Mouse (Mus musculus) intestine, embryonic 16.5 days (tissue): ENCODE data around the gene H2-Q4. TPM values are rescaled to one million over a fixed set of nuclear protein-coding genes. Genes with fewer than 3 reads are reported as not detected.
"Not testable (repeated sequence)": the region's sequence is repeated elsewhere in the genome, so short reads cannot be mapped to it uniquely, and the experiment has no call there.

Experiments
- ATAC-seq: fragments of 200-750 bp; cut with Nextera tagmentation; 2 replicates; pipeline ENCODE4 v1.8.0; 2017; ENCODE audit warnings: moderate TSS enrichment, moderate library complexity
- H3K27ac ChIP-seq: fragments of 300-500 bp; sonication (generic); 2 replicates; pipeline ENCODE4 v1.5.1; 2014; ENCODE audit warnings: mild to moderate bottlenecking, low read length
- H3K27me3 ChIP-seq: fragments of 300-500 bp; sonication (generic); replicated peaks from 2 replicates; pipeline ENCODE4 v1.6.1; 2014; ENCODE audit warnings: low read length, control low read depth, mixed read lengths; ENCODE audit not compliant: control insufficient read depth, insufficient read depth
- H3K36me3 ChIP-seq: fragments of 300-500 bp; sonication (generic); 2 replicates; pipeline ENCODE4 v1.6.1; 2014; ENCODE audit warnings: low read length, control low read depth; ENCODE audit not compliant: control insufficient read depth, insufficient read depth
- H3K4me1 ChIP-seq: fragments of 300-500 bp; sonication (generic); 2 replicates; pipeline ENCODE4 v1.6.1; 2014; ENCODE audit warnings: low read length, control low read depth, mixed read lengths; ENCODE audit not compliant: control insufficient read depth, insufficient read depth
- H3K4me2 ChIP-seq: fragments of 300-500 bp; sonication (generic); 2 replicates; pipeline ENCODE4 v1.6.1; 2014; ENCODE audit warnings: low read depth, low read length, control low read depth
- H3K4me3 ChIP-seq: fragments of 300-500 bp; sonication (generic); 2 replicates; pipeline ENCODE4 v1.5.1; 2014; ENCODE audit warnings: mild to moderate bottlenecking, low read length
- H3K9ac ChIP-seq: fragments of 300-500 bp; sonication (generic); 2 replicates; pipeline ENCODE4 v1.6.1; 2014; ENCODE audit warnings: low read depth, low read length
- H3K9me3 ChIP-seq: fragments of 300-500 bp; sonication (generic); 2 replicates; pipeline ENCODE4 v1.6.1; 2016; ENCODE audit warnings: low read length, control low read depth; ENCODE audit not compliant: control insufficient read depth
- WGBS: fragments of 180-500 bp; shearing (Covaris S2); extraction: QIAGEN DNeasy Blood & Tissue Kit; methylation state at CpG from one replicate; pipeline ENCODE4 v1.1.7; 2014; 5-methylcytosine and 5-hydroxymethylcytosine counted together
- polyA plus RNA-seq: library from polyadenylated mRNA; unstranded; fragments of >200 nt; fragmentation: Nextera tagmentation; extraction: Ambion mirVana; gene quantifications from 2 replicates; pipeline ENCODE4 v1.2.1, GENCODE M21; 2015

Gene H2-Q4
- polyA plus RNA-seq, 1 experiment from 2014 or later: 4.8 TPM

DNA sequence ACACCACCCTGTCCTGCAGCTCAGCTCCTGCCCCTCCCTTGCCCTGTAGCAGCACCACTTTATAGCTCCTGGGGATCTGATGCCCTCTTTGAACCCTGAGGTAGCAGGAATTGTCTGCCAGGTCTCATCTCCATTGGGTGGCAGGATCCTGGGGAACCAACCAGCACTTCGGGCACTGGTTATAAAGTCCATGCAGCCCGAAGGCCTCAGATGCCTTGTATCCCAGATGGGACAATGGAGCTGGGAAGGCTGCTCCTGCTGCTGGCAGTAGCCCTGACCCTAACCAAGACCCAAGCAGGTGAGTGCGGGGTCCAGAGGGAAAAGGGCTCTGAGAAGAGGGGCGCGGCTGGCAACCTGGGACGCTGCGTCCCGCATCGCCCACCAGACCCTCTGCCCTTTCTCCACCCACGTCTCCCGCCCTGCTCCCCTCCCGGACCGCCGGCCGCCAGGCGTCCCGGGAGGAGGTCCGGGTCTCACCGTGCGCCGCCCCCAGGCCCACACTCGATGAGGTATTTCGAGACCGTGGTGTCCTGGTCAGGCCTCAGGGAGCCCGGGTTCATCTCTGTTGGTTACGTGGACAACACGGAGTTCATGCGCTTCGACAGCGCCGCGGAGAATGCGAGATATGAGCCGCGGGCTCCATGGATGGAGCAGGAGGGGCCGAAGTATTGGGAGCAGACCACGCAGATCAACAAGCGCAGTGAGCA, 20.5 kb upstream of the H2-Q4 start:
- peaks cover 8% of the 10 kb centered on the region for H3K4me1 ChIP-seq
- peak overlapping the region; percentile 52 for H3K4me3 ChIP-seq
- WGBS: 9% methylated on average over 38 of the region's 38 CpGs
- no peaks in the 10 kb centered on the region for H3K9me3 ChIP-seq
- no peaks in the 10 kb centered on the region for H3K36me3 ChIP-seq
- no peaks in the 10 kb centered on the region for H3K27me3 ChIP-seq
- peak overlapping the region; percentile 57 for H3K9ac ChIP-seq
- ATAC-seq: peak; percentile 21; the same call in 1 of the 2 replicates
- H3K4me2 ChIP-seq: peak overlapping the region; percentile 74
- H3K27ac ChIP-seq: no peak overlapping the region

DNA sequence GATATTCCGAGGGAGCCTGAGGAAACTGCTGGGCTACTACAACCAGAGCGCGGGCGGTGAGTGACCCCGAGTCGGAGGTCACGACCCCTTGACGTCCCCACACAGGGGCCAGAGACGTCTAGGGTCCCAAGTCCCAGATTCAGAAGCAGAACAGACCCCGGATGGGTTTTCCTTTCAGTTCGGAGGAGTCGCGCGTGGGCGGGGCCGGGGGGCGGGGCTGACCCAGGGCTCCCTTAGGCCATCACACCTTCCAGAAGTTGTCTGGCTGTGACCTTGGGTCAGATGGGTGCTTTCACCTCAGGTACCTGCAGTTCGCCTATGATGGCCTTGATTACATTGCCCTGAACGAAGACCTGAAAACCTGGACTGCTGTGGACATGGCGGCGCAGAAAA, 20.0 kb upstream of the H2-Q4 start:
- Histone ChIP-seq H3K9me3 (no peaks in the 10 kb centered on the region), H3K27me3 (no peaks in the 10 kb centered on the region), H3K9ac (peak overlapping the region; percentile 57; the same call in 1 of the 2 replicates), H3K4me1 (peaks cover 8% of the 10 kb centered on the region), H3K27ac (no peak overlapping the region), H3K4me3 (peak overlapping the region; percentile 52), H3K36me3 (no peaks in the 10 kb centered on the region), H3K4me2 (peak overlapping the region; percentile 74)
- ATAC-seq: 0 out of 2 replicates have a peak, but pooled peaks have one; percentile 16
- WGBS: 20% methylated on average over 21 of the region's 21 CpGs

DNA sequence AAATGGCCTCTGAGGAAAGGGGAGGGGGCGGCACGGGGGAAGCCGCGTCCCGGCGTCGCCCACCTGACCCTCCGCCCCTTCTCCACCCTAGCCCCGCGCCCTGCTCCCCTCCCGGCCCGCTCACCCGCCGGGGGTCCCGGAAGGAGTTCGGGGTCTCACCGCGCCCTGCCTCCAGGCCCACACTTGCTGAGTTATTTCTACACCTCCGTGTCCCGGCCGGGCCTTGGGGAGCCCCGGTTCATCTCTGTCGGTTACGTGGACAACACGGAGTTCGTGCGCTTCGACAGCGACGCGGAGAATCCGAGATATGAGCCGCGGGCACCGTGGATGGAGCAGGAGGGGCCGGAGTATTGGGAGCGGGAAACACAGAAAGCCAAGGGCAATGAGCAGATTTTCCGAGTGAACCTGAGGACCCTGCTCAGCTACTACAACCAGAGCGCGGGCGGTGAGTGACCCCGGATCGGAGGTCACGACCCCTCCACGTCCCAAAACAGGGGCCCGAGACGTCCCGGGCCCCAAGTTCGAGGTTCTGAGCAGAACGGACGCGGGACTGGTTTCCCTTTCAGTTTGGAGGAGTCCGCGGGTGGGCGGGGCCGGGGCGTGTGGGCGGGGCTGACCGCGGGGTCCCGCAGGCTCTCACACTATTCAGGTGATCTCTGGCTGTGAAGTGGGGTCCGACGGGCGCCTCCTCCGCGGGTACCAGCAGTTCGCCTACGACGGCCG, 473 bp downstream of the H2-Q4 start:
- 1% methylated on average over 67 of the region's 70 CpGs for WGBS
- Histone ChIP-seq H3K36me3 (no peaks in the 10 kb centered on the region), H3K27ac (no peak overlapping the region), H3K27me3 (no peaks in the 10 kb centered on the region), H3K9ac (peak overlapping the region; percentile 78), H3K4me1 (0 out of 2 replicates have a peak, but pooled peaks cover 3% of the 10 kb centered on the region), H3K4me3 (peak overlapping the region; percentile 76), H3K4me2 (peak overlapping the region; percentile 98), H3K9me3 (no peaks in the 10 kb centered on the region; the same call in 1 of the 2 replicates)
- ATAC-seq: peak; percentile 77

DNA sequence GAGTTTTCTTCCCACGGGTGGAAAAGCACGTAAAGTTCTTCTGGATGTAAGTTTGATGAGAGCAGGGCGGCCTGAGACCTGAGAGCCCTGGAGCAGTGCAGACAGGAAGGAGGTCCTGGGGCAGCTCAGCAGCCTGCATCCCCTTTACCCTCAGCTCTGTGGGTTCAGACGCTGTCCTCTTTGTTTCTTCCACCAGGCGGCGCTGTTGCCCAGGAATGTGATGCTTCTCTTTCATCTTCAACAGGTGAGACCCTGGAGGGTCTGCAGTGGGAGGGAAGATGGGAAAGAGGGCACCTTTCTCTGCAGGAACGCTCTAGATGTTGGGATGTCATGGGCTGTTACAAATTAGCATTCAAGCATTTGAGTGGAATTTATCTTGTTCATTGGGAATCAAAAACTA, 10.4 kb downstream of the H2-Q4 start:
- ATAC-seq: not testable (repeated sequence)

DNA sequence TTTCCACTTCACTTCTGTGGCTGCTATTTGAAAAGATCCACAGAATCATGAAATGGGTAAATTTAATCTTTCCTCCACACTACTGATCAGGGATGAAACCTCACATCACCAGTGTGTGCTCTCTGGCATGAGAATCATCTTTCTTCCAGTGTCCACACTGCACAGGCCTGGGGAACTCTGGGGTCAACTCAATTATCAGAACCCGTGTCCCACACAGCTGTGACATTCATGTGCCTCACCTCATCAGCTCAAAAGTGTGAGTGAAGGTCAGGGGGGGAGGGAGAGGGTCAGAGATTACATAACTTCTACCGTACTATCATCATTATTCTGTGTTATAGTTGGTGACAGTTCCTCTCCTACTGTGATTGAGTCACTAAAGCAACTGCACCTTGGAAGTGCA, 13.3 kb downstream of the H2-Q4 start:
- not testable (repeated sequence) for H3K4me1 ChIP-seq, ATAC-seq, H3K4me3 ChIP-seq, H3K36me3 ChIP-seq, H3K9ac ChIP-seq, H3K27me3 ChIP-seq, H3K4me2 ChIP-seq, H3K9me3 ChIP-seq, H3K27ac ChIP-seq
- WGBS: 77% methylated on average over 2 of the region's 2 CpGs

More for the DNA sequence above, 10.4 kb downstream of the H2-Q4 start:
- WGBS: 6% methylated on average over 7 of the region's 7 CpGs
- H3K4me3 ChIP-seq, H3K4me2 ChIP-seq, H3K4me1 ChIP-seq, H3K36me3 ChIP-seq, H3K27ac ChIP-seq, H3K9ac ChIP-seq, H3K27me3 ChIP-seq, H3K9me3 ChIP-seq: not testable (repeated sequence)

DNA sequence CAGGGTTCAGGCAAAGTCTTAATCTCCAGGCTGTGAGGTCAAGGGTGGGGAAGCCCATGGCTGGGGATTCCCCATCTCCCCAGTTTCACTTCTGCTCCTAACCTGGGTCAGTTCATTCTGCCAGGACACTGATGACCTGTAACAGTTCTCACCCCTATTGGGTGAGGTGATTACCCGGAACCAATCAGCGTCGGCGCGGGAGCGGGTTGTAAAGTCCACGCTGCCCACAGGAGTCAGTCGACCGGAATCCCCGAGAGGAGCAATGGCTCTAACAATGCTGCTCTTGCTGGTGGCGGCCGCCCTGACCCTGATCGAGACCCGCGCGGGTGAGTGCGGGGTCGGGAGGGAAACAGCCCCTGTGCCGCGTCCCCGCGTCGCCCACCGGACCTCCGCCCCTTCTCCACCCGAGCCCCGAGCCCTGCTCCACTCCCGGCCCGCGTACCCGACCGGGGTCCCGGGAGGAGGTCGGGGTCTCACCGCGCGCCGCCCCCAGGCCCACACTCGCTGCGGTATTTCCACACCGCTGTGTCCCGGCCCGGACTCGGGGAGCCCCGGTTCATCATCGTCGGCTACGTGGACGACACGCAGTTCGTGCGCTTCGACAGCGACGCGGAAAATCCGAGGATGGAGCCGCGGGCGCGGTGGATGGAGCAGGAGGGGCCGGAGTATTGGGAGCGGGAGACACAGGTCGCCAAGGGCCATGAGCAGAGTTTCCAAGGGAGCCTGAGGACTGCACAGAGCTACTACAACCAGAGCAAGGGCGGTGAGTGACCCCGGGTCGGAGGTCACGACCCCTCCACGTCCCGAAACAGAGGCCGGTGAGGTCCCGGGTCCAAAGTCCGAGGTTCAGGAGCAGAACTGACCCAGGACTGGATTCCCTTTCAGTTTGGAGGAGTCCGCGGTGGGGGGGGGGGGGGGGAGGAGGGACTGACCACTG, 14.7 kb downstream of the H2-Q4 start:
- H3K27me3 ChIP-seq, H3K36me3 ChIP-seq, H3K4me1 ChIP-seq, H3K27ac ChIP-seq, H3K9me3 ChIP-seq, H3K9ac ChIP-seq: not testable (repeated sequence)
- 3% methylated on average over 47 of the region's 75 CpGs for WGBS
- Histone ChIP-seq H3K4me2 (peak overlapping the region; percentile 57), H3K4me3 (peak overlapping the region; percentile 14; the same call in 1 of the 2 replicates)
- peak; percentile 88 for ATAC-seq

DNA sequence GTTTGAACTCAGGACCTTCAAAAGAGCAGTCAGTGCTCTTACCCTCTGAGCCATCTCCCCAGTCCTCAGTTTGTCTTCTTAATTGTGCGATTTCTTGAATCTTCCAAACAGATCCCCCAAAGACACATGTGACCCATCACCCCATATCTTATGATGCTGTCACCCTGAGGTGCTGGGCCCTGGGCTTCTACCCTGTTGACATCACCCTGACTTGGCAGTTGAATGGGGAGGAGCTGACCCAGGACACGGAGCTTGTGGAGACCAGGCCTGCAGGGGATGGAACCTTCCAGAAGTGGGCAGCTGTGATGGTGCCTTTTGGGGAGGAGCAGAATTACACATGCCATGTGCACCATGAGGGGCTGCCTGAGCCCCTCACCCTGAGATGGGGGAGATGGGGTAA, 17.5 kb downstream of the H2-Q4 start:
- H3K4me2 ChIP-seq, H3K4me1 ChIP-seq, ATAC-seq, H3K4me3 ChIP-seq, H3K27ac ChIP-seq, H3K27me3 ChIP-seq, H3K36me3 ChIP-seq, H3K9me3 ChIP-seq, H3K9ac ChIP-seq: not testable (repeated sequence)
- 73% methylated on average over 2 of the region's 2 CpGs for WGBS

DNA sequence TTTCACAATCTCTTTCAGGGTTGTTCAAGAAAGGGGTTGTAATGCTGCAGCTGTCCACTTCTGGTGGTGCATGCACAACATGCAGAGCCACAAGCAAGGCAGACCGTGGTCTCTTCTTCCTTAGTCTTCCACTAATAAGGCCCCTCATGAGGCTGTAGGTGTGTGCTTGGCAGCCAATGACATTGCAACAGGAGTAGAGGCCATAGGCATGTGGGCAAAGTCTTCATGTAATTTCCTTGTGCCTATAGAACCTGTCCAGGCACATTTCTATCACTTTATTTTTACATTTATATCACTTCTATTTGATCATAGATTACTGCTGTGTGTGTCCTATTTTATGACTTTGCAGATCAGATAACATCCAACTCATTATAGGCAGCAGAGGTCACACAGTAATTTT, 33.6 kb downstream of the H2-Q4 start:
- ATAC-seq: peak; percentile 80
- H3K4me2 ChIP-seq, H3K9ac ChIP-seq, H3K9me3 ChIP-seq, H3K27me3 ChIP-seq, H3K36me3 ChIP-seq, H3K4me1 ChIP-seq, H3K27ac ChIP-seq, H3K4me3 ChIP-seq: not testable (repeated sequence)
- WGBS: no CpG with 5 or more reads among the region's 1 CpGs
